Mouse (Mus musculus) retina, postnatal 7 days (tissue): Measurements from ENCODE around the gene Pdlim5.
A peak's percentile ranks its signal among the peaks of the same experiment; 100 is the strongest.
"Not testable (repeated sequence)": the region's sequence is repeated elsewhere in the genome, so short reads cannot be mapped to it uniquely, and the experiment has no call there.

ENCODE experiments used
- DNase-seq: peaks from one replicate; pipeline ENCODE4 v3.0.0-alpha.2; 2012; ENCODE audit warnings: low read depth, low spot score

Gene Pdlim5

DNA sequence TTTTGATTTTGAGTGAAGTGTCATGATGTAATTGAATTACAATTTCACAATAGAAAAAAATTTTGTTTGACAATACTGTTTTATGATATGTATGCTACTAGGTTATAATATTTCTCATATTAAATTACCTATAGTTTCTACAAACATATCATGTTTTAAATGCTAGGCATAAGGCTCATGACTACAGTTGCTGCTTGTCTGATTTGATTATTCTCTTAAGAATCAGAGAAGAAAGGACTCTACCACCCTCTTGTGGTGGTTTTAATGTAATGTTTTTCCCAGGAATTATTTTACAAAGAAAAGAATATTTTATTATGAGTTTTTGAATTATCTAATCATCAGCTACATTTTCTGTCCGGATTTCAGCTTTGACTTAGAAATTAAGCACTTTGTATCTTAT, 120.5 kb downstream of the Pdlim5 start:
- DNase-seq, result peak; percentile 36

DNA sequence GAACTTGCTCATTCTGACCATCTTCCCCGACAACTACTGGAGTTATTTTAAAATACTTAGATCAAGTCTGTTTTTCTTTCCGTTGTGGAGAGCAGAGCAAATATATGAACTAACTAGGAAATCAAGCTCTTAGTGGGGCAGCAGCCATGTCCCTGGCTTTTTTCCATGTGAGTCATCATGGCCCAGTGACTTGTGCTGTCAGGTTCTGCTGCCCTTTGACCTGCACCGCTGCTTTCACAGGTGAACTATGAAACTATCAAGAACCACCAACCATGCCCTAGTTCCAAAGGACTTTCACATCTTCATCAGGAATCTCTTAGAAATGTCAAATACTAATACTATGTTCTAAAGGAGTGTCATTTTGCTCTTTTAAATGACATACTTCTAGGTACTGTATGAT, 121.0 kb downstream of the Pdlim5 start:
- DNase-seq, result no peak

DNA sequence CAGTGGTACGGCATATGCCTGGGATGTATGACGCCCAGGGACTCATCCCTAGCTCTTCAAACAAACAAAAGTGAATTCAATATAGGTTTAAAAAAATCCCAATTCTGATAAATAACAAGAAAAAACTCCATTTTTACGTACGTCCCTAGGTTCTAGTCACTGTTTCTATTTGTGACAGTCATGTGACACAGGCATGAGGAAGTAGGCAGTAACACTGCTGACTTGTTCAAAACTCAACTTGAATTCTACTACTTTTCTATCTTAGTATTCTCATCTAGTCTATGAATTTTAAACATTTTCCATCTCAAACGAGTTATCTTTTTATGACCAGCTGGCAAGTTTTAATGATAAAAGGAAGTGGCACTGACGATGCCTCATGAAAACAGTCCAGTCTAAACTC, 122.2 kb downstream of the Pdlim5 start:
- no peak for DNase-seq

DNA sequence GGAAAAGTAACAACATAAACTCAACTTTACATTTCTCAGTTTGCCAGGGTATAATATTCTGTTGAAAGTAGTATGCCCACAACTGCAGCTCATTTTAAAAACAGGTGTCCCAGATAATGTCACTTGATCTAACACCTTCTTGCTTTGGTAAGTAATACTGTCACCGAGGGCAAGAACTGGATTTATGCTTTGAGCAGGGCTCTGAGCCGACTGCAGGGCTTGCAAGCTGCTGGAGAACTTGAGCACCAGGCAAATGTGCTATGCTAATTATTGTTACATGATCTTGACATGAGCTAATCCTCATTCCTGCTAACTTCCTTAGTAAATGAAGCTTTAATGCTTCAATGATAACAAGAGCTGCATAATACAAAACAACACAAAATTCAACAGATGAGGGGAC, 139.1 kb downstream of the Pdlim5 start:
- no peak for DNase-seq

DNA sequence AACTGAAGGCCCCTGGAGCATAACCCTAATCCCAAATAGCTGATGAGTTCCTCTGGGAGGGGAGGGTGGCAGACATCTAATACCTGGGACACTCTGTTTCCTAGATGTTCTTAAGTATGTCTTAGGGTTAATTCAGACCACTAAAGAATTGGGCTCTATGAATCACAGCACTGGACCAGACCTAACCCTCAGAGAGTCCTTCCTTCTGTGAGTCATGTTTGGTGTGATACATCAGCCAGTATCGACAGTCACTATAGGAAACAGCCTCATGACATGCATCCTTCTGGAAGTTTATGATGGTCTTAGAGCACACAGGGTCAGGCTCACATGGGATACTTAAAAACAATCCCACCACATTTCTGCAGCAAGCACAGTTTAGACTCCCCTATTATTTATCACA, 143.4 kb downstream of the Pdlim5 start:
- DNase-seq, result no peak

DNA sequence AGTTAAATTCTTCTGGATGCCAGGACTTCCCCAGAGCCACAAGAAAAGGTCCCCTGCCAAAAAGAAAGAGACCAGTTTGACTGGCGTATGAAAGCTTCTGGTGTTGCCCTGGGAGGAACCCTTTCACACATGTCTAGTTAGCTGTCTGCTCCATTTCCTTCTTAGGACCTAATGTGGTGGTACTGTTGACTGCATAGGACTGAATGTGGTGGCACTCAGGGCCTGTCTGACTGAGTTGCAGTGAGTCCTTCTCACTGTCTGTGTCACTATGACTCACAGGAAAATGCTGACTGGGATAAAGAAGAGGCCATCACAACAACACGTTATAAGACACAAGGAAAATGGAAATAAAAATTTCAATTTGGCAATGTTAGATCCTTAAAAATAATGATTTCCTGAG, 146.0 kb downstream of the Pdlim5 start:
- no peak for DNase-seq

DNA sequence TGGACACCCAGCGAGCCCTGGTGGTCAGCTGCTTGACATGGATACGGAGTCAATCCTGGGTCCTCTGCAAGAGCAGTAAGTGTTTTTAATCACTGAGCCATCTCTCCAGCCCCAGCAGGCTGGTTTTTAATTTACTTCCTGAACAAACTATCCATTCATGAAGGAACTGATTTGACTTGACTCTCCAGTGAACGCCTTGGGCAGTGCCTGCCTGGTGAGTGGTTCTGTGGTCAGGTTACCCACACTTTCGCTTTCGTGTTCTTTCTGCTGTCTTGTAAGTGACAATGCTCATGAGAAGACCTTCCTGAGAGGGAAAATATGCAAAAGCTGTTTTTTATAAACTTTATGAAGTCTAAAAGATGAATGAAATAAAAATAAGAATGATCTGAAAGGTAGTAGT, 152.2 kb downstream of the Pdlim5 start:
- no peak for DNase-seq

DNA sequence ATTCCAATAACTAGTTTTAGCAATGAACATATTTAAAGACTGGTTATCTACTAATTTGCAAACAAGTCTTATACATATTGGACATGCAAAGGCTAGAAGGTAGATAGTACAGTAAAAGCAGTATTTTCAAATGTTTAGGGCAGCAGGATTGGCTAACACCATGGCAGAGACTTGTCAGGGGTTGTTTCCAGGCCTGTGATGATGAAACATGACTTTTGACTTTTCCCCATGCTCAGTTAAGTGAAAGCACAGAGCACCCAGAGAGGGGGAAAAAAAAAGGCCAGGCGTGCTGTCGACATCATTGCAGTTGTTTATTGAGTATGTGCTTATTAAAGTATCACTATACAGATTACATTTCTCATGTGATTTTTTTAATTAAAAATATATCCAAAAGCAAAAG, 156.2 kb downstream of the Pdlim5 start:
- no peak for DNase-seq

DNA sequence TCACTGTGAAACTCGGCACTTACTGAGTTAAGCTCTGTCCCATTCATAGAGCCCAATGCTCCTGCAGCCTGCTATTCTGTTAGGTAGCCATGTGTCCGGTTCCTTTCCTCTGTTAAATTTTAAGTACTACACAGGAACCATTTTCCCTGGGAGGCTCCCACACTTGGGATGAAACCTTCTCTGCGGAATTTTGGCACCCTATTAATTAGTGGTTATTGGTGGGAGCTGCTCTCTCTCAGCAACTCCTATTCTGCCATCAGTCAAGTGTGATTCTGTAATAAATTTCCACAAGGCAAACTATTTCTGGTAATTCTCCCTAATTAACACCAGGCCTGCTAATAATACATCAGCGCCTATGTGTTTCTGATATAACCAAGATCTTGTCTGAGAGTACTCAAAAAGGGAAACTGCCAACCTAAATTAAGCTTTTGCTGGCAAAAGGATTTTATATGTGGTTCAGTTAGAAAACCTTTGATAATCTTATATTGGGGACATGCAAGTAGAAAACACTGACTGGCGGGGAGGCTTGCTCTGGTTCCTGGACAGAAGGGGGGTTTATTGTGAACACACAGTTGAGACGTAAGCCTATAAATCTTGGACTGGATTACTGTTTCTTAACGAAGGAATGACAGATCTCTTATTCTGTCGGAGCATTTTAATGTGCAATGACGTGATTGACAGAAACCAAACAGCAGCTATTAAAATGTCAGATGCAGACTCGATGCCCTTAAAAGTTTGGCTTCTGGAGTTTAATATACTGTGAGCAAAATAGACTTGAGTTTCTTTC, 157.0 kb downstream of the Pdlim5 start:
- no peak for DNase-seq

DNA sequence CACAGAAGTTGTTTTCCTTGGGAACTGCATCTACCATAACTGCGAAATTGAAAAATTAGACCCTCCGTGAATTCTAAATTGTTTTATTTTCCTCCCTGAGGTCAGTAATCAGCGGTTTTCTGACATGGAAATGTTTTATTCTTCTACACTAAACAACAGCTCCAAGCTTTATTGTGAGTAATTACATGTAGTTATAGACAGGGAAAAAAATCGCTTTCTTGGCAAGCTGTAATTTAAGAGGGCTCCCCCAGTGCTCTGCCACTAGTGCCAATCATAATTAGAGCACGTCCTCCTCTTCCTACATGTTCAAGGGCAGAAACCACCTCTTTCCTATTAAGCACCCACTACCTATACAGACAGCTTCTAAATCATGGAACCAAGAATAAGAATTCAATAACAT, 157.9 kb downstream of the Pdlim5 start:
- no peak for DNase-seq

DNA sequence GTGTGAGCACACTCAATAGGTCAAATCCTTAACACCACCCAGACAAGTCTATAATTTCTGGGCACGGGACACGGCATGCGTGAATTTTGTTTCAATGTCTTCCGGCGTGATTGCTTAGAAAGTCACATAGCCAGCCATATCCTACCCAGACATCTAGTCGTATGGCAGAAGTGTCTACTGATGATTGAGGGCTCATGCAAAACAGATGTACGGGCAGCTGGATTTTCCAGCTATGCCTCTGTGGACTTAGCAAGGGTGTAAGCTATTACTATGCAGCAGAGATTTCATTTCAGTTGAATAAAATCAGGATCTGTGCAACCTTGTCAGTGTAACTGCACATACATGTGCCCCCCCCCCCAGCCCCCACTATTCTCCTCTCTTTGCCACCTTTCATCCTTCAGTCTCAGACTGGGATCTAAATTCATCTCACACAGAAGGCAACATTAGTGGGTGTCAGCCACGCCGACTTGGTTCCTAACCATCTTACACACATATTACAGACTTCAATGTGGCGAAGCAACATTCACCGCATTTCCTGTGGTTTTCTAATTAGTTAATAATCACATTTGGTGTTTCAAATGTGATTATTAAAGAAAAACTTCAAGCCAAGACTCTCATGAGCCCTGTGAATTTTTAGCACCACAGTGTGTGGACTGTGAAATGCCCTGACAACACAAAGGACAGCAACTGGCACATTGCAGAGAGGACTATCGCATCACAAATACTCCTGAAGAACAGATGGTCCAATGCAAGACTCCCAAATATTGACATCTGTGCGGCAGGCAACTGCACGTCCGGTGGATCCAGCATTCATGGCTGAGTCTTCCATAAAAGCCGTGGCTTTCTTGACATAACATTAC, 161.7 kb downstream of the Pdlim5 start:
- no peak for DNase-seq

DNA sequence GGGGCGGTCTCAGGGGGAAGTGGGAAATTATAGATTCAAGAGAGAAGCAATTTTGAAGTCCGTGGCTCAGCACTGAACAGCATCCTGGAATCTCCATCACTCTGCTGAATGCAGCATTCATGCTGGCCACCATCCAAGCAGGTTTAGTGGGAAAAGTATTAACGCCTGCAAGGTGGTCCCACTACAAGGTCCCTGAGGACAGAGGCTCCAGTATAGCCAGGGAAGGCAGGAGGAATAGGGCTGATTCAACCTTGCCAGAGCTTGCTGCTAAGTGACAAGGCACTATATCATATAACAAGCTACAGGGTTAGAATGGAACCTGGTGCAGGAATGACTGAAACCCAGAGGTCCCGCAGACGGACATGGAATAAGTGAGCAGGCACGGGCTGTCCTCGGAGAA, 166.8 kb downstream of the Pdlim5 start:
- no peak for DNase-seq

DNA sequence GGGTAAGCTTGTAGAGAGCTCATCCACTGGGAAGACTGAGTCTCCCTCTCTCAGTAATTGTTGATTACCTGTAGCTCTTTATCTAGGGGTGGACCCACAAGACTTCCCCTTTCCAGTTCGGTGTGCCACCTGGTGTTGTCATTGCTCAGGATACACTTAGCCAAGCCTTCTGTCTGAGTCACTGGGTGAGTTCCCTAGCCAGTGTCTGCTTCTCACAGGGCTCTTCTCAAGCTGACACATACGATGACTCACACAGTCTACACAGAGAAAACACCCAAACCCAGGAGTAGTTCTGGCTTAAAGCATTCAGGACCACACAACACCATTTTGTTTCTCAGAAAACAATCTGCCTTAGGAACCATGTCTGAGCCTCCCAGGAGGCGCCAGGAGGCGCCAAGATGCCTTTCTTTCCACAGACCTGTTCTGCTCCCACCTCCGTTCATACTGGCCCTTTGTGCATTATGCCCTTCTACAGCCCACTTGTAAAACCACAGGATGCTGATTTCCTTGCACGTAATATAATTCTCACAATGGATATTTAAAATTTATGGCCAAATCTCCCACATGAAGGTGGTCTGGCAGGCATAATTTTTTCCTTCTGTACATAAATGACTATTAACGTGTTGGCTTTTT, 172.9 kb downstream of the Pdlim5 start:
- DNase-seq, result no peak

DNA sequence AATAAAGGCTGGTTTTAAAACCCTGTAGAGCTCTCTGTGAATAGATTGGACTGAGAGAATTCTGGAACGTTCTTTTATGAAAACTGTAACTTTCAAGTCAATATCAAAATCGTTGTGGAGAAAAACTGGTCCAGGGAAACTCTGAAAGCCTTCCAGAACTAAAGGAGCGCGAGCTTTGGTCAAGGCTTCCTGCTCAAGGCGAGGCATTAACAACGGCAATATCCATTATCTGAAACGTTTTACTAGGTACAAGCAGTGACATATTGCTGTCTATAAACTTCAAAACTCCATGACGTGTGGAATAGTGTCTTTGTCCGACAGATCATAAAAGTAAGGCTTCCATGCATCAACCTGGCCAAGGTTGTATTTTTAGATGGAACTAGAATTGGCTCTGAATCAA, 175.6 kb downstream of the Pdlim5 start:
- DNase-seq, result no peak

DNA sequence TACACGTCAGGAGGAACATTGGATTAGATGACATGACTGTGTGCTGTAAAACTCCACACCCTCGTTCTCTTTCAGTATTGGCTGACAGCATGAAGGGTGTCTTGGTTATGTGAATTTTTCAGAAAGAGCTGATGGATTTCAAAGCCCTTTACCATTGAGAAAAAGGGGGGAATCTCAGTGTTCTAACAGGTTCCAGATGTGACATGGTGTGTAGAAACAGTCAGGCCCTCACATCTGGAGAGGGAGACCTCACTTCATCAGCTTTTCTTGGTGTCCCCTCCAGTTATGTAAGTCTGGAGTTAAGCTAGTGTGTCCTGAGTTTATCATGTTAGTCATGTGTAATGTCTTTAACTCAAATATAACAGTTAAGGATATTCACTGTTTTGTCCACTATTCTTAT, 182.7 kb downstream of the Pdlim5 start:
- no peak for DNase-seq

DNA sequence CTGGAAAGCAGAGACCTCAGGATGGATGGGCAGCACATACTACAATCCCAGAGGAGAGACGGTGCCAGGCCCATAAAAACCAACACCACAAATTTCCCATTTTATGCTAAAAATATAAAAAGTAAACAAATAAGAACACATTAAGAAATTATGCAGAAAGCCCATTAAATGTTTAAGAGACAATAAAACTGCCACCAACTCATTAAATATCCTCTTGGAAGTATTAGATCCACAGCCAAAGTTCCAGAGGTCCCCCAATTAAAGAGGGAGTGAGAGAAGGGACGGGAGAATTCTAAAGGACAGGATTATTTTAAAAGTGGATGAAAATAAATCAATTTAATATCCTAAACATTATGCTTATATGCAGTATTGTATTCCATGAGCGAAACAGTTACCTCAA, 183.3 kb downstream of the Pdlim5 start:
- no peak for DNase-seq

DNA sequence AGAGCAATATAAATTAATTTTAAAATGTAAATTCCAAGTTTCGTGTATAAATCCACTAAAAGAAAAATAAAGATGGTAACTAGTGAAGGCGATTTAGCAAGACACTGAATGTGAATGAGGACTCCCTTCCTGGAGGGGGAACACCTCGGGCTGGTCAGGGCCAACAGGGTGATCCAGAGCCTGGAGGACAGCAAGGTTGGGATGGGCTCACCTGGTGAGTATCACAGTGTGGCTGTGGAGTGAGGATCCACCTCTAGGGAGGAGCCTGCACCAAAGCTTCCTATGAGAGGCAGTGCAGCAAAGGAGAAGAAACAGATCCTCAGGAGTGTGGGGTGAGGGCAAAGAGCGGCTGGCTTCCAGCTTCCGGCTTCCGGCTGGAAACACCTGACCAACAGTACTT, 185.5 kb downstream of the Pdlim5 start:
- no peak for DNase-seq

DNA sequence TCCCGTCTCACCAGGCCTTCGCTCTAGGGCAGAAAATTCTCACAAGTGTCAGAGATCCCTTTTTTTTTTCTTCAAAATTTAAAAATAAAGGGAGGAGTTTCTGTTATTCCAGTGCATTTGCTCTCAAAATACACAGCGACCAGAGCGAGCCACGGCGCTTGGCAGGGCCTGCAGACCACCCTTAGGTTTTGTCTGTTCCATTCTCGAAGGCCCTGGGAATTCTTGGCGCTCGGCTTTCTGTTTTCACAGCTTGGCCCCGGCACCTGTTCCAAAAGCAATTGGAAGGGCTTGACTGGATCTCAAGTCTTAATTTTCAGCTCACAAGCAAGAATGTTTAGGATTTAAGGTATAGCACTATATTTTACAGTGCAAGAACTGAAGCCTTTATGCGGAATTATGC, 186.4 kb downstream of the Pdlim5 start:
- no peak for DNase-seq

DNA sequence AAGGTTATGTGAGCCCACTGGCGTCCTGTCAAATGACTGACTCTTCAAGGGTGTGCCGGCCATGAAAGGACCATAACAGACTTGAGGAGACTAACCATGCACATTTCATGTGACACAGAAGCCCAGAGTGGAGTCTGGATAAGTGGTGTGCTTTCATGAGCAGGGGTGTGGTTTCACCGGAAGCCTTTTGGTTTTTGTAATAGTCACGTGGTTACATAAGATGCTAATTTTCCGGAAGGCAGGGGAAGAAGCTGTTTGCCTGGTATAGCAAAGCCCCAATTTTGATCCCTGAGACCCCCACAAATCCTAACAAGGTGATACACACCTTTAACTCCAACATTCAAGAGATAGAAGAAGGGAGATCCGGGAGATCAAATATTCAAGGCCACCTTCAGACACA, 188.0 kb downstream of the Pdlim5 start:
- no peak for DNase-seq

DNA sequence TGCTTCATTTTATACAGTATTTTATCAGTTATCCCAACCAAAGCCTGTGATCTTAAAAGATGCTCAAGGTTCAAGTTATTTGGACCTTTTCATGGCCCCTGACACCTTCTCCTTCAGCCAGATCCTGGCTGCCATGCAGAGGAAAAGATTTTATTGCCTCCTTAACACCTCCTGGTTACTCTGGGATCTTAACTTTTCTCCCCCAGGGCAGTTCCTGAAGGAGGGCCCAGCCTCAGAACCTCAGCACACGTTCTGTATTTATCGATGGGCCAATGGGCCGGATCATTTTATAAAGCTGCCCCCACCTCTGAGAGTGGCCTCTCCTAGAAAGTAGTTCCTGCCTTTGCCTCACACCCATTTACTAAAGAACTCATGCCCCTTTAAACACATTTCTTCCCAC, 189.2 kb downstream of the Pdlim5 start:
- no peak for DNase-seq

DNA sequence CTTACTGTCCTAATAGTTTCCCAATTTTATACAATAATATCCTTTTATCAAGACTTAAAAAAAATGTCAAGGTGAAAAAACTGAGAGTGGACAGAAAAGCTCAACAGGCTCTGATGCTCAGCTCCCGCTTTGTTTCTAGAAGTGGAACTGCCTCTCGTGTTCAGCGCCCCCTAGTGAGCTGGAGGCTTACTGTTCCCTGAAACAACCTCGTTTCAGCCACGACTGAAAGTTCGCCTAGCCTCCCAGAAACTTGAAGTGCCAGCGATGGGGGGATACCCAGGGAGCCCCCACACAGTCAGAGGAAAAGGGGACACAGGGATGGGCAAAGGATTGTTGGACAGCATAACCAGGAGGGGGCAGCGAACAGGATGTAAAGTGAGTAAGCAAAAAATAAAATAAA, 199.4 kb downstream of the Pdlim5 start:
- DNase-seq, result no peak

DNA sequence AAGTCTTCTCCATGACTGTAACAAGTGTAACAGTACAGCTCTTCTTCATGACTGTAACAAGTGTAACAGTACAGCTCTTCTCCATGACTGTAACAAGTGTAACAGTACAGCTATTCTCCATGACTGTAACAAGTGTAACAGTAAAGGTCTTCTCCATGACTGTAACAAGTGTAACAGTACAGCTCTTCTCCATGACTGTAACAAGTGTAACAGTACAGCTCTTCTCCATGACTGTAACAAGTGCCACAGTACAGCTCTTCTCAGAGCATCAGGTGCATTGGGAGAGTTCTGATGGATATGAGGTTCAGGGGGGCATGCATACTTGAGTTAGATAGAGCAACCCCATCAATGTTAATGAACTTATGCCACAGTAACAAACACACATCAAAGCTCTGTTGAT, 203.9 kb downstream of the Pdlim5 start:
- not testable (repeated sequence) for DNase-seq
